Mouse (Mus musculus): ENCODE data around the gene Fam234b. TPM values are rescaled to one million over a fixed set of nuclear protein-coding genes. Genes with fewer than 3 reads are reported as not detected.

The Fam234b gene
- polyA plus RNA-seq, 1 experiment = 6.3 TPM

- Histone ChIP-seq H3K4me3 (ENCODE audit: low read depth, low read length) (no peak overlapping the region), H3K4me1 (ENCODE audit: control insufficient read depth, insufficient read depth, low read length) (peaks cover 2% of the 10 kb centered on the region), H3K36me3 (ENCODE audit: control insufficient read depth, insufficient read depth, low read length, poor library complexity, severe bottlenecking) (no peaks in the 10 kb centered on the region), H3K9ac (ENCODE audit: low read depth, poor library complexity, severe bottlenecking) (no peak overlapping the region), H3K27ac (ENCODE audit: insufficient read depth, low read length) (no peak overlapping the region), H3K27me3 (ENCODE audit: control insufficient read depth, insufficient read depth, low read length, poor library complexity, severe bottlenecking) (no peaks in the 10 kb centered on the region), H3K9me3 (replicated peaks; ENCODE audit: control insufficient read depth, insufficient read depth, low read length, poor library complexity, severe bottlenecking) (no peaks in the 10 kb centered on the region)
- TF ChIP-seq CTCF (IDR thresholded peaks at IDR 0.05; ENCODE audit: low read depth, low read length) (no peak), EP300 (IDR thresholded peaks at IDR 0.05; ENCODE audit: insufficient read depth, low read depth, low read length) (0 out of 2 replicates have a peak, but pooled peaks have one; percentile 9)
Observed at GRCm38 (mm10) chr6:135193733-135194132, 4.0 kb upstream of the Fam234b start.

DNA sequence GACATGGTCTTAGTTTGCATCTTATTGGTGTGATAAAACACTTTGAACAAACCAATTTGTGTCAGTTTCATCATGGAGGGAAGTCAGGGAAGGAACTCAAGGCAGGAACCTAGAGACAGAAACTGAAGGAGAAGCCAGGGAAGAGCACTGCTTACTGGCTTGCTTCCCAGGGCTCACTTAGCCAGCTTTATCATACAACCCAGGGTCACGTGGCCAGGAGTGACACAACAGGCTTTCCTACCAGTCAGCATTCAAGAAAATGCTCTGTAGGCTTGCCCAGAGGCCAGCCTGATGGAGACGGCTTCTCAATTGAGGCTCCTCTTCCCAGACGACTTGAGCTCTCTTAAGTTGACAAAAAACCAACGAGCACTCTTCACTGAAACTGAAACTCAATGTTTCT is 2.9 kb upstream of the Fam234b start:
- H3K36me3 ChIP-seq (ENCODE audit: control insufficient read depth, insufficient read depth, low read length, poor library complexity, severe bottlenecking) = no peaks in the 10 kb centered on the region
- no peak overlapping the region for H3K4me3 ChIP-seq (ENCODE audit: low read depth, low read length)
- H3K27ac ChIP-seq (ENCODE audit: insufficient read depth, low read length) = no peak overlapping the region
- H3K4me1 ChIP-seq (ENCODE audit: control insufficient read depth, insufficient read depth, low read length) = peaks cover 2% of the 10 kb centered on the region
- TF ChIP-seq EP300 (IDR thresholded peaks at IDR 0.05; ENCODE audit: insufficient read depth, low read depth, low read length) (no peak), CTCF (IDR thresholded peaks at IDR 0.05; ENCODE audit: low read depth, low read length) (no peak), POLR2A (IDR thresholded peaks at IDR 0.05; ENCODE audit: insufficient read depth, low read length) (no peak)
- no peaks in the 10 kb centered on the region for H3K27me3 ChIP-seq (ENCODE audit: control insufficient read depth, insufficient read depth, low read length, poor library complexity, severe bottlenecking)
- no peak overlapping the region for H3K9ac ChIP-seq (ENCODE audit: low read depth, poor library complexity, severe bottlenecking)
- H3K9me3 ChIP-seq (replicated peaks; ENCODE audit: control insufficient read depth, insufficient read depth, low read length, poor library complexity, severe bottlenecking) = no peaks in the 10 kb centered on the region

- no peaks in the 10 kb centered on the region for H3K9me3 ChIP-seq (replicated peaks; ENCODE audit: control insufficient read depth, insufficient read depth, low read length, poor library complexity, severe bottlenecking)
- TF ChIP-seq CTCF (IDR thresholded peaks at IDR 0.05; ENCODE audit: low read depth, low read length) = no peak
- peaks cover under 1% of the 10 kb centered on the region for H3K4me1 ChIP-seq (ENCODE audit: control insufficient read depth, insufficient read depth, low read length)
Observed at GRCm38 (mm10) chr6:135196707-135197106, 1.1 kb upstream of the Fam234b start.

DNA sequence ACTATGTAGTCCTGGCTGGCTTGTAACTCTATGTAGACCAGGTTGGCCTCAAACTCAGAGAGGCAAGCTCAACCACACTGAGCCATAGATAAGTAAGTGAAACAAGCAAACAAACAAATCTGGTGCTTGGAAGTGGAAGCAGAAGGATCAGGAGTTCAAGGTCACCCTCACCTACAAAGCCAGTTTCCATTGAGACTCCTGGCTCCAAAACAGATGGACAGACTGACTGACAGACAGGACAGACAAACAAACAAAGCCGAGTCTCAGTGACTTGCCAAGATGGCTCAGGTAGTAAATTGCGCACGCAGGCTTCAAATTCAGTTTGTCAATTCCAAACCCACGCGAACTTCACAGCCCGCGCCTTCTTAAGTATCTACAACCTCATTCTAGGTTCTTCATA is 331 bp upstream of the Fam234b start:
- Histone ChIP-seq H3K9me3 (replicated peaks; ENCODE audit: control insufficient read depth, insufficient read depth, low read length, poor library complexity, severe bottlenecking) (no peaks in the 10 kb centered on the region), H3K36me3 (ENCODE audit: control insufficient read depth, insufficient read depth, low read length, poor library complexity, severe bottlenecking) (no peaks in the 10 kb centered on the region), H3K4me3 (ENCODE audit: low read depth, low read length) (peak overlapping the region; percentile 70), H3K27ac (ENCODE audit: insufficient read depth, low read length) (no peak overlapping the region), H3K4me1 (ENCODE audit: control insufficient read depth, insufficient read depth, low read length) (no peaks in the 10 kb centered on the region), H3K27me3 (ENCODE audit: control insufficient read depth, insufficient read depth, low read length, poor library complexity, severe bottlenecking) (no peaks in the 10 kb centered on the region), H3K9ac (ENCODE audit: low read depth, poor library complexity, severe bottlenecking) (peak overlapping the region; percentile 64)
- no peak for TF ChIP-seq CTCF (IDR thresholded peaks at IDR 0.05; ENCODE audit: low read depth, low read length)
- TF ChIP-seq POLR2A (IDR thresholded peaks at IDR 0.05; ENCODE audit: insufficient read depth, low read length) = no peak
- TF ChIP-seq EP300 (IDR thresholded peaks at IDR 0.05; ENCODE audit: insufficient read depth, low read depth, low read length) = no peak

More at GRCm38 (mm10) chr6:135196707-135197106, 1.1 kb upstream of the Fam234b start:
- Histone ChIP-seq H3K4me3 (ENCODE audit: low read depth, low read length) (no peak overlapping the region), H3K27ac (ENCODE audit: insufficient read depth, low read length) (no peak overlapping the region), H3K9ac (ENCODE audit: low read depth, poor library complexity, severe bottlenecking) (no peak overlapping the region), H3K27me3 (ENCODE audit: control insufficient read depth, insufficient read depth, low read length, poor library complexity, severe bottlenecking) (no peaks in the 10 kb centered on the region), H3K36me3 (ENCODE audit: control insufficient read depth, insufficient read depth, low read length, poor library complexity, severe bottlenecking) (no peaks in the 10 kb centered on the region)

DNA sequence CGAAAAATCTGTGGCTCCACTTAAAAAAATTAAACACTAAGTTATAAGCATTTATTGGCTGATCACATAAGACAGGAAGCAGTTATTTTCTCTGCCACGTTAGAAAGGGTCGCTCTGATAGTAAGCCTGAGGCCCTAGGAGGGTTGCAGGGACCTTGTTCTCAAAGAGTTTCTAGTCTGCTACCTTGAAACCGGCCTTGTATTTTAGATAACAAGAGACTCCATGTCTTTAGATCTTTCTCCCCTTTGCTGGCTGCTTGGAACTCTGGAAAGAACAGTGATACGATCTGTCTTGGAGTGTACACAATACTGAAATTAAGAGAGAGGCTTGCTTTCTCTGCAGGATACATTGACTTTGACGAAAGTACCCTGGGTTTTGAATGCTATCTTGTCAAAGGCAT is 949 bp downstream of the Fam234b start:
- Histone ChIP-seq H3K4me3 (ENCODE audit: low read depth, low read length) (no peak overlapping the region), H3K36me3 (ENCODE audit: control insufficient read depth, insufficient read depth, low read length, poor library complexity, severe bottlenecking) (no peaks in the 10 kb centered on the region), H3K9me3 (replicated peaks; ENCODE audit: control insufficient read depth, insufficient read depth, low read length, poor library complexity, severe bottlenecking) (no peaks in the 10 kb centered on the region), H3K27me3 (ENCODE audit: control insufficient read depth, insufficient read depth, low read length, poor library complexity, severe bottlenecking) (no peaks in the 10 kb centered on the region), H3K27ac (ENCODE audit: insufficient read depth, low read length) (no peak overlapping the region), H3K4me1 (ENCODE audit: control insufficient read depth, insufficient read depth, low read length) (no peaks in the 10 kb centered on the region), H3K9ac (ENCODE audit: low read depth, poor library complexity, severe bottlenecking) (peak overlapping the region; percentile 64; the same call in 1 of the 2 replicates)
- TF ChIP-seq CTCF (IDR thresholded peaks at IDR 0.05; ENCODE audit: low read depth, low read length) (no peak), POLR2A (IDR thresholded peaks at IDR 0.05; ENCODE audit: insufficient read depth, low read length) (no peak), EP300 (IDR thresholded peaks at IDR 0.05; ENCODE audit: insufficient read depth, low read depth, low read length) (no peak)

DNA sequence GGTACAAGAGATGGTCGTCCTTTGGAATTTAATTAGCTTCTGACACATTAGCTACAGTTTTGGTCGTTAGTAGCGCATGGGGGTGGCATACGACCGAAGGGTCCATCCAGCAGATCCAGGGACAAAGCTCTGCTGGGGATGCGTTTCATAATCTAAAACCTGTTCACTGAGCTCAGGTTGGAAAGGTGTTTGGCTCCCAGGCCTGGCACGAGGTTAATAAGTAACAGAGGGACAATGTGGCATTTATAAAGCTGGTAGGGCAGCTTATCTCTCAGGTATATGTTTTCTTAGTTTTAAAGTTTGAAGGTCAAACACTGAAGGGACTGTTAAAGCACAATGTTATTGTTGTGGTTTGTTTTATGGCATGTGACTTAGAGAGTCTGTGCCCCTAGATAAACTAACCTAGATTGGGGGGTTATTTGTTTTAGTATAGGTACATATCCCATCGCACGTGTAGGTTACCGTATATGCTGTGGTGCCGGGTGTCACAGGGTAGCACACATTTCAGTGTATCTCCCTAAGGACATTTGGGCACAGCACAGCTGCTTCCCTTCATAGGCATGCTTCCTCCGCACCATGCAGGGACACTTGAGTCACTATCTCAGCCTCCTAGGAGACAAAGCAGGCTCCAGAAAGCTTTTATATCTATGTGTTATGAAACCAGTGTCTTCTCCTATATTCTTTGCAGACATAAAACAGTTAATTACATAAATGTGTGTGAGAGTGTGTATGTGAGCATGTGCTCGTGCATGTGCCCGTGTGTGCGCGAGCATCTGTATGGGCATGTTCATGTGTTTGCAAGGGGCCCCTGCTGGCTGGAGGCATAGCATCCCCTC is 2.6 kb downstream of the Fam234b start:
- Histone ChIP-seq H3K27ac (ENCODE audit: insufficient read depth, low read length) (no peak overlapping the region), H3K4me3 (ENCODE audit: low read depth, low read length) (no peak overlapping the region), H3K9me3 (replicated peaks; ENCODE audit: control insufficient read depth, insufficient read depth, low read length, poor library complexity, severe bottlenecking) (no peaks in the 10 kb centered on the region), H3K9ac (ENCODE audit: low read depth, poor library complexity, severe bottlenecking) (no peak overlapping the region), H3K36me3 (ENCODE audit: control insufficient read depth, insufficient read depth, low read length, poor library complexity, severe bottlenecking) (no peaks in the 10 kb centered on the region), H3K27me3 (ENCODE audit: control insufficient read depth, insufficient read depth, low read length, poor library complexity, severe bottlenecking) (no peaks in the 10 kb centered on the region), H3K4me1 (ENCODE audit: control insufficient read depth, insufficient read depth, low read length) (no peaks in the 10 kb centered on the region)
- TF ChIP-seq CTCF (IDR thresholded peaks at IDR 0.05; ENCODE audit: low read depth, low read length) (no peak), EP300 (IDR thresholded peaks at IDR 0.05; ENCODE audit: insufficient read depth, low read depth, low read length) (no peak), POLR2A (IDR thresholded peaks at IDR 0.05; ENCODE audit: insufficient read depth, low read length) (no peak)
